In genomic region chr11:25063978-25064377, GRCm38 (mm10) we compare ENCODE assay signal across 21 mouse cellular contexts.
DNase-seq lines count a peak whose midpoint lies in the region; ATAC-seq and TF ChIP-seq lines count a peak whose summit lies in the region.
"Had no signal": no experiment of that assay in that cellular context is flagged by ENCODE, and none has a peak within 500 bp of the region (broad histone marks: within the 10 kb centered on the region; RNA-seq: fewer than 3 reads in every experiment).

No protein-coding gene starts in this region.

- H3K27me3 ChIP-seq in hindbrain, embryonic 11.5 days (ENCODE audit: control insufficient read depth, insufficient read depth, low read length): no peaks in the 10 kb centered on the region
- H3K27me3 ChIP-seq in hindbrain, embryonic 13.5 days: no peaks in the 10 kb centered on the region
- H3K27me3 ChIP-seq in stomach, embryonic 14.5 days (ENCODE audit: control insufficient read depth, insufficient read depth, low read length): no peaks in the 10 kb centered on the region
- no peaks in the 10 kb centered on the region for H3K27me3 ChIP-seq in stomach, postnatal 0 days (ENCODE audit: control insufficient read depth, insufficient read depth, low read length)
- no peaks in the 10 kb centered on the region for H3K27me3 ChIP-seq in embryonic facial prominence, embryonic 10.5 days (replicated peaks; ENCODE audit: low read depth, poor library complexity, severe bottlenecking)
- H3K27me3 ChIP-seq: CH12.LX; embryonic facial prominence, embryonic 13.5 days; heart, embryonic 12.5 days; hindbrain, embryonic 12.5 days; intestine, embryonic 15.5 days; Patski had no signal

- no peaks in the 10 kb centered on the region for H3K36me3 ChIP-seq in hindbrain, embryonic 11.5 days (ENCODE audit: control insufficient read depth, insufficient read depth, low read length)
- no peaks in the 10 kb centered on the region for H3K36me3 ChIP-seq in hindbrain, embryonic 13.5 days
- no peaks in the 10 kb centered on the region for H3K36me3 ChIP-seq in stomach, embryonic 14.5 days (ENCODE audit: control insufficient read depth, insufficient read depth, low read length)
- no peaks in the 10 kb centered on the region for H3K36me3 ChIP-seq in stomach, postnatal 0 days (ENCODE audit: control insufficient read depth, insufficient read depth, low read length)
- H3K36me3 ChIP-seq in embryonic facial prominence, embryonic 10.5 days (replicated peaks): no peaks in the 10 kb centered on the region
- H3K36me3 ChIP-seq: embryonic facial prominence, embryonic 13.5 days; heart, embryonic 12.5 days; hindbrain, embryonic 12.5 days; intestine, embryonic 15.5 days had no signal

- H3K27ac ChIP-seq in hindbrain, embryonic 11.5 days (ENCODE audit: low read depth, low read length): no peak overlapping the region
- H3K27ac ChIP-seq in hindbrain, embryonic 13.5 days: no peak overlapping the region
- H3K27ac ChIP-seq in stomach, embryonic 14.5 days (ENCODE audit: low read length): no peak overlapping the region
- H3K27ac ChIP-seq in stomach, postnatal 0 days (replicated peaks): no peak overlapping the region
- peak overlapping the region; percentile 45; the same call in 1 of the 2 replicates for H3K27ac ChIP-seq in embryonic facial prominence, embryonic 10.5 days (replicated peaks)
- H3K27ac ChIP-seq: embryonic facial prominence, embryonic 13.5 days; gastrocnemius, adult 2 months; hindbrain, embryonic 12.5 days; intestine, embryonic 15.5 days had no signal

- H3K4me3 ChIP-seq in hindbrain, embryonic 11.5 days (ENCODE audit: low read depth, low read length): no peak overlapping the region
- no peak overlapping the region for H3K4me3 ChIP-seq in hindbrain, embryonic 13.5 days
- no peak overlapping the region for H3K4me3 ChIP-seq in stomach, embryonic 14.5 days (ENCODE audit: low read depth, low read length)
- H3K4me3 ChIP-seq in stomach, postnatal 0 days (ENCODE audit: low read depth, low read length): no peak overlapping the region
- H3K4me3 ChIP-seq in embryonic facial prominence, embryonic 10.5 days: no peak overlapping the region
- H3K4me3 ChIP-seq: embryonic facial prominence, embryonic 13.5 days; gastrocnemius, adult 2 months; heart, embryonic 12.5 days; hindbrain, embryonic 12.5 days; intestine, embryonic 15.5 days had no signal

- H3K9ac ChIP-seq in hindbrain, embryonic 11.5 days (ENCODE audit: low read depth, low read length): no peak overlapping the region
- no peak overlapping the region for H3K9ac ChIP-seq in hindbrain, embryonic 13.5 days
- no peak overlapping the region for H3K9ac ChIP-seq in stomach, embryonic 14.5 days (replicated peaks; ENCODE audit: low read depth, low read length)
- no peak overlapping the region for H3K9ac ChIP-seq in stomach, postnatal 0 days (ENCODE audit: low read length)
- H3K9ac ChIP-seq: embryonic facial prominence, embryonic 13.5 days; heart, embryonic 12.5 days; hindbrain, embryonic 12.5 days; intestine, embryonic 15.5 days had no signal

- WGBS in hindbrain, embryonic 11.5 days: 68% methylated on average over 2 of the region's 2 CpGs
- WGBS in hindbrain, embryonic 13.5 days: 67% methylated on average over 2 of the region's 2 CpGs
- WGBS in stomach, embryonic 14.5 days: 27% methylated on average over 2 of the region's 2 CpGs
- 45% methylated on average over 2 of the region's 2 CpGs for WGBS in stomach, postnatal 0 days
- WGBS in embryonic facial prominence, embryonic 10.5 days: 69% methylated on average over 2 of the region's 2 CpGs

- TF ChIP-seq EP300 in stomach, postnatal 0 days (optimal IDR thresholded peaks at IDR 0.05): no peak

- H3K4me1 ChIP-seq in hindbrain, embryonic 11.5 days (replicated peaks; ENCODE audit: control insufficient read depth, insufficient read depth, low read length): 0 out of 2 replicates have a peak, but pooled peaks cover 2% of the 10 kb centered on the region
- H3K4me1 ChIP-seq in hindbrain, embryonic 13.5 days (replicated peaks): 0 out of 2 replicates have a peak, but pooled peaks cover 6% of the 10 kb centered on the region
- H3K4me1 ChIP-seq in stomach, embryonic 14.5 days (ENCODE audit: control insufficient read depth, insufficient read depth, low read length): no peaks in the 10 kb centered on the region
- no peaks in the 10 kb centered on the region for H3K4me1 ChIP-seq in stomach, postnatal 0 days (replicated peaks; ENCODE audit: control insufficient read depth, insufficient read depth)
- H3K4me1 ChIP-seq in embryonic facial prominence, embryonic 10.5 days: peaks cover 18% of the 10 kb centered on the region
- H3K4me1 ChIP-seq: heart, embryonic 12.5 days had no signal

- DNase-seq in hindbrain, embryonic 11.5 days (ENCODE audit: low spot score): peak; percentile 29
- no peak for DNase-seq in stomach, postnatal 0 days (ENCODE audit: low spot score)
- peak; percentile 32 for DNase-seq in embryonic facial prominence, embryonic 10.5 days (ENCODE audit: low spot score)
- peak; percentile 47 for DNase-seq in mesoderm, embryonic 11.5 days (ENCODE audit: low read depth, low spot score)
- DNase-seq in layer of hippocampus, adult 8-10 months (ENCODE audit: low spot score in 2 of 2): no peak
- DNase-seq in cerebellum, postnatal 25 days: no peak
- DNase-seq: adrenal gland, postnatal 14 days; cerebellum, adult 18-20 months; cerebellum, postnatal 10 days; gastrocnemius, adult 2 months; gastrocnemius, postnatal 25 days had no signal

- no peak for TF ChIP-seq CTCF in stomach, postnatal 0 days (IDR thresholded peaks at IDR 0.05; ENCODE audit: low read depth)

- no peak overlapping the region for H3K4me2 ChIP-seq in hindbrain, embryonic 11.5 days (replicated peaks; ENCODE audit: low read depth, low read length)
- H3K4me2 ChIP-seq in hindbrain, embryonic 13.5 days: no peak overlapping the region
- no peak overlapping the region for H3K4me2 ChIP-seq in stomach, embryonic 14.5 days (replicated peaks; ENCODE audit: low read depth, low read length)
- H3K4me2 ChIP-seq in stomach, postnatal 0 days (replicated peaks; ENCODE audit: low read depth): no peak overlapping the region
- H3K4me2 ChIP-seq: embryonic facial prominence, embryonic 13.5 days; heart, embryonic 12.5 days; hindbrain, embryonic 12.5 days; intestine, embryonic 15.5 days had no signal

- no peak for ATAC-seq in hindbrain, embryonic 11.5 days (ENCODE audit: low FRiP score)
- no peak for ATAC-seq in hindbrain, embryonic 13.5 days (ENCODE audit: low FRiP score)
- ATAC-seq in stomach, embryonic 14.5 days (ENCODE audit: insufficient number of reproducible peaks, insufficient read depth, low FRiP score, low read depth): 0 out of 2 replicates have a peak, but pooled peaks have one; percentile 18
- ATAC-seq in stomach, postnatal 0 days (ENCODE audit: low FRiP score, low TSS enrichment): no peak
- ATAC-seq: activated CD4-positive, CD25-positive, alpha-beta regulatory T cell, adult 4 months; forebrain, embryonic 14.5 days; intestine, embryonic 15.5 days; Patski had no signal

- H3K9me3 ChIP-seq in hindbrain, embryonic 11.5 days (ENCODE audit: control insufficient read depth, low read length): no peaks in the 10 kb centered on the region
- H3K9me3 ChIP-seq in hindbrain, embryonic 13.5 days: no peaks in the 10 kb centered on the region
- no peaks in the 10 kb centered on the region for H3K9me3 ChIP-seq in stomach, embryonic 14.5 days (ENCODE audit: control insufficient read depth, low read depth, low read length)
- H3K9me3 ChIP-seq in stomach, postnatal 0 days (ENCODE audit: control insufficient read depth, low read length): no peaks in the 10 kb centered on the region
- H3K9me3 ChIP-seq in embryonic facial prominence, embryonic 10.5 days: no peaks in the 10 kb centered on the region
- H3K9me3 ChIP-seq: embryonic facial prominence, embryonic 13.5 days; heart, embryonic 12.5 days; hindbrain, embryonic 12.5 days; intestine, embryonic 15.5 days had no signal

Comparison
In these comparisons a context has a peak if more than half of its experiments do, and no peak if none do; other contexts are left out.
1. DNase-seq: peak in hindbrain, embryonic 11.5 days (single experiment), embryonic facial prominence, embryonic 10.5 days (single experiment) and mesoderm, embryonic 11.5 days (single experiment); none in stomach, postnatal 0 days (single experiment), layer of hippocampus, adult 8-10 months (0 of 2) and cerebellum, postnatal 25 days (0 of 2).